Mouse (Mus musculus) liver, postnatal 0 days (tissue): ENCODE measurements around the gene Kif21a.

Experiments
- CTCF ChIP-seq: sonication (generic); IDR thresholded peaks from 2 replicates; pipeline ENCODE4 v1.5.1; 2016; ENCODE audit warnings: antibody characterized with exemption, low read depth
- EP300 ChIP-seq: IDR thresholded peaks from 2 replicates; pipeline ENCODE4 v1.6.1; 2016; ENCODE audit warnings: antibody characterized with exemption, low read depth, mild to moderate bottlenecking

DNA sequence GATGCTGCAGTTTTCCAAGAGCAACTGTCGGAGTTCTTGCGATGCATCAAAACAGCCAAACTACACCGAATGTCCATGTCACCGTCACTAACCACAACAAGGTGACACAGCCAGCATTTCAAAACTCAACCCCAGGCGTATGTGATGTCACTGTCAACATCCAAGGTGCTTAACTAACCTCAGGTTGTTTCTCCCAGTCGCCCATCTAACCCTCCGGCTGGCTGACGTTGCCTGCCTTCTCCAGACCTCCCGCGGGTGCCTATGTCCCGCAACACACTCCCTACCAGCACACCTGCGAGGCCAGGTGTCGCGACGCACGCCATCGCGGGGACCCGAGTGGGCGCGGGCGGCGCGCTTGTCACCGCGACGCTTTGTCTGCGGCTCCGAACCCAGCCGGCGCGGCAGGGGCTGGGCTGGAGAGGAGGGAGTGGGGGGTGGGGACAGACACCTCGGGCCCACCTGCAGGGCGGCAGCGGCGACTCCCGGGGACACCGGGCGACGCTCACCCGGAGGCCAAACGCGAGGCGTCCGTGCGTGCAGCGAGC, 725 bp downstream of the Kif21a start:
- TF ChIP-seq CTCF (no peak), EP300 (no peak)
